Mouse (Mus musculus): ENCODE results near the gene Zfp853.

Zfp853 gene

GRCm38 (mm10) chr5:143289299-143289698 lies 4.1 kb downstream of the Zfp853 start:
- no peak for DNase-seq

GRCm38 (mm10) chr5:143288378-143288911 lies 5.0 kb downstream of the Zfp853 start:
- DNase-seq = no peak

GRCm38 (mm10) chr5:143287774-143288328 lies 5.6 kb downstream of the Zfp853 start:
- no peak for DNase-seq

- DNase-seq = peak; percentile 35
These were observed 8.7 kb downstream of the Zfp853 start for GRCm38 (mm10) chr5:143284762-143285161.

GRCm38 (mm10) chr5:143279247-143279646 lies 14.2 kb downstream of the Zfp853 start:
- no peak for DNase-seq

- DNase-seq = no peak
These were observed 17.7 kb downstream of the Zfp853 start for GRCm38 (mm10) chr5:143275761-143276160.

- DNase-seq = no peak
These were observed 20.7 kb downstream of the Zfp853 start for GRCm38 (mm10) chr5:143272540-143273330.

GRCm38 (mm10) chr5:143272108-143272507 lies 21.3 kb downstream of the Zfp853 start:
- no peak for DNase-seq

- no peak for DNase-seq
These were observed 21.8 kb downstream of the Zfp853 start for GRCm38 (mm10) chr5:143271642-143272041.

- no peak for DNase-seq
These were observed 23.3 kb downstream of the Zfp853 start for GRCm38 (mm10) chr5:143270151-143270519.

GRCm38 (mm10) chr5:143269363-143270150 lies 23.9 kb downstream of the Zfp853 start, which contains the start of gene Zfp316:
TSS of gene Zfp316 (minus strand) at chr5:143270022.
- peak; percentile 64 for DNase-seq

GRCm38 (mm10) chr5:143268985-143269362 lies 24.4 kb downstream of the Zfp853 start:
- DNase-seq = no peak

GRCm38 (mm10) chr5:143266794-143267193 lies 26.6 kb downstream of the Zfp853 start:
- DNase-seq = no peak

GRCm38 (mm10) chr5:143265409-143265808 lies 28.0 kb downstream of the Zfp853 start:
- no peak for DNase-seq

GRCm38 (mm10) chr5:143264689-143265088 lies 28.7 kb downstream of the Zfp853 start:
- DNase-seq = no peak

GRCm38 (mm10) chr5:143261636-143262035 lies 31.8 kb downstream of the Zfp853 start:
- DNase-seq = no peak

GRCm38 (mm10) chr5:143255802-143256201 lies 37.6 kb downstream of the Zfp853 start:
- DNase-seq = no peak

- no peak for DNase-seq
These were observed 38.3 kb downstream of the Zfp853 start for GRCm38 (mm10) chr5:143255131-143255519.

GRCm38 (mm10) chr5:143254487-143255130 lies 38.8 kb downstream of the Zfp853 start:
- DNase-seq = no peak

- DNase-seq = no peak
These were observed 39.4 kb downstream of the Zfp853 start for GRCm38 (mm10) chr5:143253881-143254486.

- DNase-seq = no peak
These were observed 40.1 kb downstream of the Zfp853 start for GRCm38 (mm10) chr5:143253186-143253880.

GRCm38 (mm10) chr5:143252791-143253185 lies 40.6 kb downstream of the Zfp853 start:
- no peak for DNase-seq

Data from kidney, adult 9 months (tissue).